Mouse (Mus musculus): ENCODE measurements around the gene Nanp. TPM values are rescaled to one million over a fixed set of nuclear protein-coding genes. Genes with fewer than 3 reads are reported as not detected.

The Nanp gene
- polyA plus RNA-seq, 1 experiment from 2014 or later, result 52.4 TPM

GRCm38 (mm10) chr2:151003796-151004195 is 35.4 kb downstream of the Nanp start:
- ATAC-seq (ENCODE audit: low FRiP score) (no peak), DNase-seq (ENCODE audit: low spot score, missing footprints) (no peak)
- H3K27ac ChIP-seq (ENCODE audit: low read depth, low read length), result no peak overlapping the region
- H3K9me3 ChIP-seq (ENCODE audit: control insufficient read depth, low read length), result no peaks in the 10 kb centered on the region
- H3K4me1 ChIP-seq (ENCODE audit: control insufficient read depth, insufficient read depth, low read length), result peaks cover 13% of the 10 kb centered on the region
- 86% methylated on average over 6 of the region's 6 CpGs for WGBS
- no peak overlapping the region for H3K4me2 ChIP-seq
- H3K27me3 ChIP-seq (ENCODE audit: control insufficient read depth, insufficient read depth, low read length), result no peaks in the 10 kb centered on the region
- H3K4me3 ChIP-seq (ENCODE audit: low read depth, low read length), result no peak overlapping the region
- no peaks in the 10 kb centered on the region for H3K36me3 ChIP-seq (ENCODE audit: control insufficient read depth, insufficient read depth, low read length)
- no peak overlapping the region for H3K9ac ChIP-seq (ENCODE audit: low read length)

- H3K4me3 ChIP-seq (ENCODE audit: low read depth, low read length), result no peak overlapping the region
- H3K27ac ChIP-seq (ENCODE audit: low read depth, low read length), result no peak overlapping the region
- H3K4me2 ChIP-seq, result no peak overlapping the region
- H3K9me3 ChIP-seq (ENCODE audit: control insufficient read depth, low read length), result no peaks in the 10 kb centered on the region
- ATAC-seq (ENCODE audit: low FRiP score) (no peak), DNase-seq (ENCODE audit: low spot score, missing footprints) (no peak)
- H3K27me3 ChIP-seq (ENCODE audit: control insufficient read depth, insufficient read depth, low read length), result no peaks in the 10 kb centered on the region
- H3K9ac ChIP-seq (ENCODE audit: low read length), result no peak overlapping the region
- H3K36me3 ChIP-seq (ENCODE audit: control insufficient read depth, insufficient read depth, low read length), result no peaks in the 10 kb centered on the region
- 86% methylated on average over 5 of the region's 5 CpGs for WGBS
- peaks cover 11% of the 10 kb centered on the region for H3K4me1 ChIP-seq (ENCODE audit: control insufficient read depth, insufficient read depth, low read length)
Measured at GRCm38 (mm10) chr2:151001619-151002175, 37.5 kb downstream of the Nanp start.

DNA sequence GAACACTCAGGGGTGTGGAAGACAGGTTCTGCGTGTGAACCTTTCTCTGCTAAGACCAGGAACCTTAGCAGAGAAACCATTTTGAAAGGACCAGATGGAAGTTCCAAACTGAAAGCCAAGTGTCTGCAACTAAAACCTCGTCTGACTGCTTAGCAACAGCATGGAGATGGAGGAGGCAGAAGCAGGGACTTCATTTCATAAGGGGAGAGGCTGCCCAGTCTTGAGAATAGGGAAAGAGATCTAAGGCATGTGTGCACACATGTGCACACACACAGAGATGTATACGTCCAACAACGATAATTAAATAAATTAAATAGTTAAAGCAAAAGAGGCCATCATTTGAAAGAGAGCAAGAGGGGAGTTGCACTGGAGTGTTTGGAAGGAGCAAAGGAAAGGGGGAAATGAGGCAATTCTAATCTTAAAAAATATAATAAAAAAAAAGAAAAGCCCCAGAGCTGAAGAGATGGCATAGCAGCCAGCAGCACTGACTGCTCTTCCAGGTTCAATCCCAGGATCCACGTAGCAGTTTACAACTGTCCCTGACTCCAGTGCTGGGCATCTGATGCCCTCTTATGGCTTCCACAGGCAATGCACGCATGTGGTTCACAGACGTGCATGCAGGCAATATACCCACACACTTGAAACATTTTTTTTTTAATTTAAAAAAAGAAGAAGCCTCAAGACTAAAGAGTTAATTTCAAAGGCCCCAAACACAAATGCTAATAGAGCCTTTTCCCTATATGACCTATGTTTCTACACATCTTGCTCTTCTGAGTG is 38.6 kb downstream of the Nanp start:
- no peaks in the 10 kb centered on the region for H3K27me3 ChIP-seq (ENCODE audit: control insufficient read depth, insufficient read depth, low read length)
- H3K27ac ChIP-seq (ENCODE audit: low read depth, low read length), result no peak overlapping the region
- H3K9me3 ChIP-seq (ENCODE audit: control insufficient read depth, low read length), result no peaks in the 10 kb centered on the region
- no peaks in the 10 kb centered on the region for H3K36me3 ChIP-seq (ENCODE audit: control insufficient read depth, insufficient read depth, low read length)
- H3K4me1 ChIP-seq (ENCODE audit: control insufficient read depth, insufficient read depth, low read length), result peaks cover 8% of the 10 kb centered on the region
- peak; percentile 84 for ATAC-seq (ENCODE audit: low FRiP score)
- DNase-seq (ENCODE audit: low spot score, missing footprints), result peak; percentile 85
- no peak overlapping the region for H3K4me2 ChIP-seq
- H3K9ac ChIP-seq (ENCODE audit: low read length), result no peak overlapping the region
- no peak overlapping the region for H3K4me3 ChIP-seq (ENCODE audit: low read depth, low read length)
- 46% methylated on average over 7 of the region's 7 CpGs for WGBS

GRCm38 (mm10) chr2:150999021-150999420 is 40.2 kb downstream of the Nanp start:
- ATAC-seq (ENCODE audit: low FRiP score), result no peak
- peaks cover 8% of the 10 kb centered on the region for H3K4me1 ChIP-seq (ENCODE audit: control insufficient read depth, insufficient read depth, low read length)
- 60% methylated on average over 3 of the region's 3 CpGs for WGBS
- no peak for DNase-seq (ENCODE audit: low spot score, missing footprints)
- H3K4me2 ChIP-seq, result no peak overlapping the region
- no peak overlapping the region for H3K9ac ChIP-seq (ENCODE audit: low read length)
- no peak overlapping the region for H3K27ac ChIP-seq (ENCODE audit: low read depth, low read length)
- H3K4me3 ChIP-seq (ENCODE audit: low read depth, low read length), result no peak overlapping the region
- no peaks in the 10 kb centered on the region for H3K27me3 ChIP-seq (ENCODE audit: control insufficient read depth, insufficient read depth, low read length)
- no peaks in the 10 kb centered on the region for H3K9me3 ChIP-seq (ENCODE audit: control insufficient read depth, low read length)
- no peaks in the 10 kb centered on the region for H3K36me3 ChIP-seq (ENCODE audit: control insufficient read depth, insufficient read depth, low read length)

DNA sequence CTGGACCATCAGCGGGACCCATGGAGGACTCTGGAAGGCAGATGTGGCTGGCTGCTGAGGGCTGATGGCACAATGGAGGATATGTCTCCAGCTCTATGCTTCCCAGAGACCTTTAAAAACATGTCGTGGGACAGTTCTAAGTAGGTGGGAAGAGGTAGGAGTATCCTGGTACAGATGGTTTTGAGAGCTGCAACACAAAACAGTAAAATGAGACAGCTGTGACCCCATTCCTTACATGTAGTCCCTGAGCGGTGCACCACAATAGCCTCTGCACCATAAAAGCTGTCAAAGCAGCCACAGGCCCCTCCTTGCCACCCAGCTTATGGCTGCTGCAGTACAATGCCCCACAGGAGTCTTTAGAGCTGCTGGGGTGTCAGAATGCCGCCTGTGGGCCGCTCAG is 41.6 kb downstream of the Nanp start:
- WGBS, result 52% methylated on average over 5 of the region's 5 CpGs
- Histone ChIP-seq H3K4me1 (ENCODE audit: control insufficient read depth, insufficient read depth, low read length) (peaks cover 8% of the 10 kb centered on the region), H3K9me3 (ENCODE audit: control insufficient read depth, low read length) (no peaks in the 10 kb centered on the region), H3K36me3 (ENCODE audit: control insufficient read depth, insufficient read depth, low read length) (no peaks in the 10 kb centered on the region), H3K27ac (ENCODE audit: low read depth, low read length) (no peak overlapping the region), H3K27me3 (ENCODE audit: control insufficient read depth, insufficient read depth, low read length) (no peaks in the 10 kb centered on the region), H3K9ac (ENCODE audit: low read length) (no peak overlapping the region), H3K4me2 (no peak overlapping the region), H3K4me3 (ENCODE audit: low read depth, low read length) (no peak overlapping the region)
- DNase-seq (ENCODE audit: low spot score, missing footprints) (no peak), ATAC-seq (ENCODE audit: low FRiP score) (no peak)

GRCm38 (mm10) chr2:150995324-150995723 is 43.9 kb downstream of the Nanp start:
- H3K4me3 ChIP-seq (ENCODE audit: low read depth, low read length), result no peak overlapping the region
- no peaks in the 10 kb centered on the region for H3K36me3 ChIP-seq (ENCODE audit: control insufficient read depth, insufficient read depth, low read length)
- no peaks in the 10 kb centered on the region for H3K27me3 ChIP-seq (ENCODE audit: control insufficient read depth, insufficient read depth, low read length)
- H3K9me3 ChIP-seq (ENCODE audit: control insufficient read depth, low read length), result no peaks in the 10 kb centered on the region
- 79% methylated on average over 4 of the region's 4 CpGs for WGBS
- H3K4me1 ChIP-seq (ENCODE audit: control insufficient read depth, insufficient read depth, low read length), result peaks cover 8% of the 10 kb centered on the region
- H3K27ac ChIP-seq (ENCODE audit: low read depth, low read length), result no peak overlapping the region
- ATAC-seq (ENCODE audit: low FRiP score), result no peak
- H3K4me2 ChIP-seq, result no peak overlapping the region
- no peak for DNase-seq (ENCODE audit: low spot score, missing footprints)
- H3K9ac ChIP-seq (ENCODE audit: low read length), result no peak overlapping the region

GRCm38 (mm10) chr2:150991050-150991449 is 48.1 kb downstream of the Nanp start:
- 91% methylated on average over 4 of the region's 4 CpGs for WGBS
- no peaks in the 10 kb centered on the region for H3K27me3 ChIP-seq (ENCODE audit: control insufficient read depth, insufficient read depth, low read length)
- no peak for DNase-seq (ENCODE audit: low spot score, missing footprints)
- no peaks in the 10 kb centered on the region for H3K9me3 ChIP-seq (ENCODE audit: control insufficient read depth, low read length)
- ATAC-seq (ENCODE audit: low FRiP score), result no peak
- no peak overlapping the region for H3K27ac ChIP-seq (ENCODE audit: low read depth, low read length)
- H3K4me2 ChIP-seq, result no peak overlapping the region
- no peaks in the 10 kb centered on the region for H3K36me3 ChIP-seq (ENCODE audit: control insufficient read depth, insufficient read depth, low read length)
- no peak overlapping the region for H3K4me3 ChIP-seq (ENCODE audit: low read depth, low read length)
- H3K9ac ChIP-seq (ENCODE audit: low read length), result no peak overlapping the region
- H3K4me1 ChIP-seq (ENCODE audit: control insufficient read depth, insufficient read depth, low read length), result no peaks in the 10 kb centered on the region

- DNase-seq (ENCODE audit: low spot score, missing footprints) (no peak), ATAC-seq (ENCODE audit: low FRiP score) (no peak)
- Histone ChIP-seq H3K36me3 (ENCODE audit: control insufficient read depth, insufficient read depth, low read length) (no peaks in the 10 kb centered on the region), H3K27me3 (ENCODE audit: control insufficient read depth, insufficient read depth, low read length) (no peaks in the 10 kb centered on the region), H3K27ac (ENCODE audit: low read depth, low read length) (no peak overlapping the region), H3K9ac (ENCODE audit: low read length) (no peak overlapping the region), H3K4me1 (ENCODE audit: control insufficient read depth, insufficient read depth, low read length) (no peaks in the 10 kb centered on the region), H3K4me2 (no peak overlapping the region), H3K4me3 (ENCODE audit: low read depth, low read length) (no peak overlapping the region), H3K9me3 (ENCODE audit: control insufficient read depth, low read length) (no peaks in the 10 kb centered on the region)
- 93% methylated on average over 2 of the region's 2 CpGs for WGBS
Measured at GRCm38 (mm10) chr2:150990506-150990905, 48.7 kb downstream of the Nanp start.

DNA sequence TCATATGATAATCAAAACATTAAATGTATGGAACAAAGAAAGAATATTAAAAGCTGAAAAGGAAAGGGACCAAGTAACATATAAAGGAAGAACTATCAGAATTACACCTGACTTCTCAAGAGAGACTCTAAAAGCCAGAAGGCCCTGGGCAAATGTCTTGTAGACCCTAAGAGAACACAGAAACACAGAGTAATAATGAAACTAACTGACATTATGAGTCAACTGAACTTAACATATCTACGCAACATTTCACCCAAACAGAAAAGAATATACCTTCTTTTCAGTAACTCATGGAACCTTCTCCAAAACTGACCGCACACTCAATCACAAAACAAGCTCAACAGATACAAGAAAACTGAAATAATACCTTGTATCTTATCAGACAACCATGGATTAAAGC is 53.8 kb downstream of the Nanp start:
- Histone ChIP-seq H3K9me3 (ENCODE audit: control insufficient read depth, low read length) (no peaks in the 10 kb centered on the region), H3K4me3 (ENCODE audit: low read depth, low read length) (no peak overlapping the region), H3K4me2 (no peak overlapping the region), H3K9ac (ENCODE audit: low read length) (no peak overlapping the region), H3K36me3 (ENCODE audit: control insufficient read depth, insufficient read depth, low read length) (no peaks in the 10 kb centered on the region), H3K27me3 (ENCODE audit: control insufficient read depth, insufficient read depth, low read length) (no peaks in the 10 kb centered on the region), H3K27ac (ENCODE audit: low read depth, low read length) (no peak overlapping the region), H3K4me1 (ENCODE audit: control insufficient read depth, insufficient read depth, low read length) (no peaks in the 10 kb centered on the region)
- ATAC-seq (ENCODE audit: low FRiP score), result no peak
- 98% methylated on average over 2 of the region's 2 CpGs for WGBS
- DNase-seq (ENCODE audit: low spot score, missing footprints), result no peak
